Mouse (Mus musculus) cerebellum, postnatal 14 days (tissue): ENCODE data around the gene Stil.

ENCODE experiments used
- DNase-seq, 2 experiments: peaks; one replicate each; pipeline ENCODE4 v3.0.0; 2021; ENCODE audit warnings: mixed read lengths in 2 of 2

Gene Stil

DNA sequence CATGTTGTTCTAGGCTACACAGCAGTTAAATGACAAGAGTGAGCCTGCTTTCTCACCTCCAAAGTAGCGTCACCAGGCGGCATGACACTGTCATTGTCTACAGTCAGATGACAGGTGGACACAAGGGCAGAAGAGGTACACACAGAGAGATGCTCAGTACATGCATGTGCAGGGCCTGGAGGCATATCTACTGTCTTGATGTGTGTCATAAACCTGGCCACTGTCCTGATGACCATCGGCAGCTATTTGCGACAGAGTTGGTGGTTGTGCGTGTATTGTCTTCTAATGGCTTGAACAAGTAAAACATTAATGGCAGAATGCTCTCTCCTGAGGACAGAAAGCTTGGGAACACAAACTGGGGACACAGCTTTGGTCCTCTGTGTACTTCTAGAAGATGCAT is 51.3 kb downstream of the Stil start:
- DNase-seq: no peak

DNA sequence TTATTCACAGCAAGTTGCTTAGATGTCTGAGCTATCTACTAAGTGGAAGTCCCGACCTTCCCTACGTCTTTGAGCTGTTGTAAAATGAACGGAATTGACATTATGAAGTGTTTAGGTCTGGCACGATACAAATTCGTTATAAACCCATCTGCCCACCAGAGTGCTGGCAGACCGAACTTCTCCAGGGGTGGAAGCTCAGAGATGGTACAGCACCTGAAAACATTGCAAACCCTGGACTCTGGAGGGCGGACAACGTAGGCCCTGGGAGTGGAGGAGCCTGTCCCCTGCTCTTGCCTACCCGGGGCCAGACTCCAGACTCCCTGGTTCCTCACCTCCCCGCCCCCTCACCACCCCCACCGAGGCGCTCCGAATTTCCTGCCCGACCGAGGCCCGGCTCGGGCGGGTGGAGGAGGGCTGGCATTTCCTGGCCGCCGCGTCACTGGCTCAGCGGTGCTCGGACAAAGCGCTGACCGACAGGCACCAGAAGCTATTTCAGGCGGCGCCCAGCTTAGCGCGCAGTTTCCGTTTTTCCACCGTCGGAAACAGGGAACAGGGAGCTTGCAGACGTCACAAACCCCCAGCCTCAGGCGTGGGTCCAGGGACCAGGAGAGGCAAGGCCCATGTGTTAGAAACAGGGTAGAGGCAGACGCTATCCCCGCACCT is 52.5 kb downstream of the Stil start:
- DNase-seq: peak; percentile 23 to 26

DNA sequence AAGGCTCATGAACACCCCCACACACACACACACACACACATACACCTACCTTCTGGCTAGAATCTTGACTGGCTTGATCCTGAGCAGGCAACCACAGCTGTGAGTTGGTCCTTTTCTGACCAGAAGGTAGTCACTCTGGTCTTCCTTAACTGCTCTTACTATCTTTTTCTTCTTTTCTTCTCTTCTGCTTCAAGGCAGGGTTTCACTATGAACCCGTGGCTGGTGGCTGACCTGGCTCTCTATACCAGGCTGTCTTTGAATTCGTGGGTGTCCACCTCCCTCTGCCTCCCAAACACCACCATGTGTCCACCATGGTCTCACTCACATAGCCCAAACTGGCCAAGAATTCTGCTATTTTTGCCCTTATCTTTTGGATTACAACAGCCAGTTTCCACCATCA is 55.1 kb downstream of the Stil start:
- DNase-seq: no peak

DNA sequence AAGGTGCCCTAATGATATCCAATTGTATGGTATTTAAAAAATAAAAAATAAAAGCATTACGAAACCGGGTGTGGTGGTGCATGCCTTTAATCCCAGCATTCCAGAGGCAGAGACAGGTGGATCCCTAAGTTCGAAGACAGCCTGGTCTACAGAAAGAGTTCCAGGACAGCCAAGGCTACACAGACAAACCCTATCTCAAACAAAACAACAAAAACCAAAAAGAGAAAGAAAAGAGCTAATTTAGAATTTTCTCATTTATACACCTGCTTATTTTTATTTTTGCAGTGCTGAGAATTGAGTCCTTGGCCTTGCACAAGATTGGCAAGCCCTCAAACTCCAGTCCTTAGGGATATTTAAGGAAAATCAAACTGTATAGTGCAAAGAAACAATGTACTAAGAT is 55.7 kb downstream of the Stil start:
- DNase-seq: no peak

DNA sequence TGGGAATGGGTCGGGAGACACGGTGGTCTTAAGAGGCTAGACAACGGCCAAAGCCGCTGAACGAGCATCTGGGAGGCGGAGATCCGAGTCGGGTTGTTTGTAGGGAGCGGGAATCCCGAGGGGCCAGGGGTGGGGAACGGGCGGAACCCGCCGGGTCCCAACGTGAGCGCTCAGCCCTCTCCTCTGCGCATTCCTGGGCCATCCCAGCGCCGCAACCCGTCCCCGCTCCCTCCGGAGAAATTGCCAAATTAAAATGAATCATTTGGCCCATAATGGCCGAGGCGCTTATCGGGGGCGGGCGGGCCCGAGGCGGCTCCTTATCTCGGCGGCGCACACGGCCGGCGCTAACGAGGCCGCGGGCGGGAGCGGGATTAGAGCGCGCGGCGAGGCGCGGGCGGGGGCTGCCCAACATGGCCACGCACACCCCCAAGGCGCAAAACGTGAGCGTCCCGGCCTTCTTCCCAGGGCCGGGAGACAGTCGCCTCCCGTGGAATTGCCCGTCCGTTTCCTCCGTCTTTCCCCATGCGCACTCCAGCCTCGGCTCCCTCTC is 56.5 kb downstream of the Stil start, which contains the start of gene Tal1:
Tal1 (plus strand) TSS at position 56 of the 550 bp plus-strand sequence.
- peak; percentile 25 to 30 for DNase-seq

DNA sequence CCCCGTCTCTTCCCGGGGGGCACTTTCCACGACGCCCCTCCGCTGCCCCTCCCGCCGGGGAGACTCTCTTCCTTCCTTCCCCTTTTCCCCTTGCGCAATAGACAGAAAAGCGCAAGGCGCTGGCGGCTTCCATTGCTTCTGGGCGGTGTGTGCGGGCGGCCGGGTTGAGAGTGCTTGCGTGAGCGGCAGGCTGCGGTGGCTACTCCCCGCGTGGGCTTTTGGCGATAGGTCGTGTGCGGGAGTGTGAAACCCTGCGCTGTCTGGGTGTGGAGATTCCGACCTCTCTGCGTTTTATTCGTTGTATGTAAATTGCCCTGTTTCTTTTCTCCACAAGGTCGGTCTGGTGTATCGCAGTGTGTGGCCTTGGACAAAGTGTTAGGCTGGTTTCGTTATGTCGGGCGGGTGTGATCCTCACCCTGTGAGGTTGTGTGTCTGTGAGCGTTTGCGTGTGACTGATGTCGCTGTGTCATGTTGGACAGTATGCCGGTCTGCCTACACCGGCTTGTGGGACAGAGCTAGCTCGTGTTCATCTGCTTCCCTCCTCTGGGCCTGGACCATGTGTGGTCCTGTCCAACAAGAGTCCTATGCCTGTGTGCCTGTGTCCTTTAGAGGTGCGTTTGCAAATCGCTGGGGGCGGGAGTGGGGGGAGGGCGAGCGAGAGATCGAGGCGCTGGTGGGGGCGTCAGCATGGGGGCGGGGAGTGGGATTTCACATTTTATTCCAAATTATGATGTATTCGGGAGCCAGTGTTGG is 57.1 kb downstream of the Stil start:
- peak; percentile 40 to 62 for DNase-seq

DNA sequence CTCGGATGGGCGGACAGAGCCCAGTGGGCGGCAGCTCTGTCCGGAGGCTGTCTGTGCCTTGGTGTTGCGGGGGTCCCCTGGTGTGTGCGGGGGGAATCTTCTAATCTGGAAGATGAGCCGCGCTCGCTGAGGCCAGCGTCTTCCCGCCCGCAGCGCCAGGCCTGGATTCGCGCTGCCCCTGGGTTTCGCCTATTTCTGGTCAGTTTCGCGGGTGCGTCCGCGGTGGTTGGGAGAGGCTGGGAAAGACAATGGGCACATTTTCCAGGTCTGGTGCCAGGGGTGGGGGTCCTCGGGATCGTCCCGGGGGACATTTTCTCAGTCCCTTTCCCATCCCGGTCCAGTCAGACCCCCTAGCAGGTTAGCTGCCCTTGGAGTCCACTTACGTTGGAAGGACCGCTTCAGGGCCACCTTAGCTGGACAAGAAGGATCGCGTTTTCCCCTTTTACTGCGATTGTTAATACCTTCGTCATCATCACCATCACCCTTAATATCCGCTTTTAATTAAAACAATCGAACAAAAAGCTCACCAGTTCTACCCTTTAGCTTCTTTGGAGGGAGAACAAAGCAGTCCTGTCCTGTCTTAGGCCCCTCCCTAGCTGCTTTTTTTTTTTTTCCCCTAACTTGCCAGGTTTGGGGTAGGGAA is 57.8 kb downstream of the Stil start:
- peak; percentile 30 to 33 for DNase-seq

DNA sequence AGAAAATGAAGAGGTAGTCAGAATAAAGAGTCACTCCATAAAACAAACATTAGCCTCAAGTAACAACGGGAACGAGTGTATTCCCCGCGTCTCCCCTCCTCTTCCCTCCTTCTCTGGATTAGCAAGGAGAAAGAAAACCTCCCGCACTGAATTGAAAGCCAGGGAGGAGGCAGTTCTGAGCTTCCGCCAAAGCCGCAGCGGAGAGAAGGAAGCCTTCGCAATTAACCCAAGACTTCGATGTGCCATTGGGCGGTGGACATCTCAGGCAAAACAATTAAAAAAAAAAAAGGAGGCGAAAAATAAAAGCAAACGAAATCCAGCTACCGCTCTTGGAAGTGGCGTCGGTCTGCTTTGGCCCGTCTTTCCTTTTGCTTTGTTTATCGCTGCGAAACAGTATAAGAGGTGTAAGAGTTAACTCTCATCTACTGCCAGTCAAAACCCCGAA is 58.4 kb downstream of the Stil start:
- peak; percentile 35 to 48 for DNase-seq

DNA sequence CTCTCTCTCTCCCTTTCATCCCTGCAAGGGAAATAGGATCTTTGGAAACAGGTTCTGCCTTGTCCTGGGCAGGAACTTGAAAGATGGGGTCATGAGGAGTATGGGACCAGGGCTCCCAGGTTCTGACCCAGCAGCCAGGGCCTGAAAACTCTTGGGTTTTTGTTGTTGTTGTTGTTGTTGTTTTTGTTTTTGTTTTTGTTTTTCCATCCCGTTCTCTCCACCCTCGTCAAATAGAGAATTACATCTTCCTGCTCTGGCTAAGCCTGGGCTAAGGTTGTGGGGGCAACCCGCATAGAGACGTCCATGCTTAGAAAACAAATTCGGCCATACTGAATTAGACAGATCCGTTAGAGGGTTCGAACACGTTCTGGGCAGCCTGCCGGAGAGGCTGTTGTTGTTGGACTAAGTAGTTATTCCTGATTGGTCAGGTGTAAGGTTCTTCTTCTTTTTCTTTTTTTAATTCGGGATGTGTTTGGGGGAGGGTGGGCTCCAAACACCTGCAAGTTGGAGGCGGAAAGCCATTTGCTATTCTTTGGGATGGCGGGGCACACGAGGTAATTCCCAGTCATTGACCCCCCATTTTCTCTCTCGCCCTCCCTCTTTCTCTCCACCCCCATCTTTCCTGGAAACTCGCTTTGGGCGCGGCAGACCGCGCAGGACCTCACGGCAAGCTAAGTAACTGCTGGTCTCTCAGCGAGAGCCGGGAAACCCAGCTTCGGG is 59.1 kb downstream of the Stil start:
- DNase-seq: peak in 1 of 2 experiments; percentile 19

DNA sequence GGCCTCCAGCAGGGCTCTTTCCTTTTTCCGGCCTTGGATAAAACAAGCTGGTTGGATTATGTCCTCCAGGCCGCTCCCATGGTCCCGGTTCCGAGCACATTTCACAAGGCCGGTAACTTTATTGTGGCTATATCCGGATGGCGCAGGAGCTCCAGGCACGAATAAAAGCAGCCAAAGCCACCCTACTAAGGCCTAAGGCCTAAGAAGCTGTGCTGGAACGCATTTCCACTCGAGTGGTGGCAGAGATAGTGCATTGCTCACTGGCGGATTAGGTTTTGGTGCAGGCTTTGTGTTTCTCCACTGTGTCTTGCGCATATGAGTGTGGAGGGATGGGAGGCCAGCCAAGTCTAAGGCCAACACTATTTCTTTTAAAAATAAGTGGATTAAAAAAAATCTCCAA is 59.9 kb downstream of the Stil start:
- DNase-seq: no peak

DNA sequence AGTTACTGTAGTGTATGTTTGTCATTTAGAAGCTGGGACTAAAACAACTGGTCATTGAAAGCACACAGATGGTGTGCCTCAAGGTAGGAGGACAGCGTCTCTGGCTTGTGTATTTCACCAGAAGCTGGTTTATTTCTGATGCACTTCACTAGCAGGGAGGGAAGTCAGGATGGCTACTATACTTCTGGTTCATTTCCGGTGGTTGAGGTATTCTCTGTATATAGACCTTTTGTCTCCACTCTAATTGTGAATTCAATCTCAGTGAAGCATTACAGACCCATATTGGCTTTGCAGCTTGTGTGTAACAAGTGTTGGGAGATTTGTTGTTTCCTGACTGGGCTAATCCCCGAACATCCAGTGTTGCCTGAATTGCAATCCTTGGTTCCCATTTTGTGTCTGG is 60.8 kb downstream of the Stil start:
- DNase-seq: no peak

DNA sequence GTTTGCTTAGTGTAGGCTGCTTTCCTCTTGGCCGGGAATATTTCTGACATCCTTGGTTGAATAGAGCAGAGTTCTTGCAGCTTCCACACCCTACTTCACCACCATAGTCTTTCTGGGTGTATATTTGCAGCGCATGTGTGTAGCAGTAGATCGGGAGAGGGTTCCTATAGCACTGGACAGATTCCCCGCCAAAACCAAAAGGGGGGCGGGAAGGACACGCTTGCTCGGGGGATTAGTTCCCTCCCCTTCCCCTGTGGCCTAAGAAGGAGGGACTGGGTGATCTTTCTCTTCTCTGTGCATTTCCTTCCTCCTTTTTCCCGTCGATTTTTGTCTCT is 62.5 kb downstream of the Stil start:
- DNase-seq: no peak

DNA sequence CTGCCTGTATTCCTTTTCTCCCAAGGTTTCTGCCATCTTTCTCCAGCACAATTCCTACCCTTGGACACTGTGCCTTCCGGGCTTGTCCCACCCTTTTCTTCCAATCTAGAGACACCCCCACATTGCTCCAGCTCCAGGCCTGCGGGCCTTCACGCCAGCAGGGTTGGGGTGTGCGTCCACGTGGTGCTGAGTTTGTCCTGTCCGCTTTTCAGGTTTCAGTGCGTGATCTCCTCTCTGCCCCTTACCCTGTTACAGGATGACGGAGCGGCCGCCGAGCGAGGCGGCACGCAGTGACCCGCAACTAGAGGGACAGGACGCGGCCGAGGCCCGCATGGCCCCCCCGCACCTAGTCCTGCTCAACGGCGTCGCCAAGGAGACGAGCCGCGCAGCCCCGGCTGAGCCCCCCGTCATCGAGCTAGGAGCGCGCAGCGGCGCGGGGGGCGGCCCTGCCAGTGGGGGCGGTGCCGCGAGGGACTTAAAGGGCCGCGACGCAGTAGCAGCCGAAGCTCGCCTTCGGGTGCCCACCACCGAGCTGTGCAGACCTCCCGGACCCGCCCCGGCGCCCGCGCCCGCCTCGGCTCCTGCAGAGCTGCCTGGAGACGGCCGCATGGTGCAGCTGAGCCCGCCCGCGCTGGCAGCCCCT is 63.0 kb downstream of the Stil start:
- peak in 1 of 2 experiments; percentile 30 for DNase-seq

DNA sequence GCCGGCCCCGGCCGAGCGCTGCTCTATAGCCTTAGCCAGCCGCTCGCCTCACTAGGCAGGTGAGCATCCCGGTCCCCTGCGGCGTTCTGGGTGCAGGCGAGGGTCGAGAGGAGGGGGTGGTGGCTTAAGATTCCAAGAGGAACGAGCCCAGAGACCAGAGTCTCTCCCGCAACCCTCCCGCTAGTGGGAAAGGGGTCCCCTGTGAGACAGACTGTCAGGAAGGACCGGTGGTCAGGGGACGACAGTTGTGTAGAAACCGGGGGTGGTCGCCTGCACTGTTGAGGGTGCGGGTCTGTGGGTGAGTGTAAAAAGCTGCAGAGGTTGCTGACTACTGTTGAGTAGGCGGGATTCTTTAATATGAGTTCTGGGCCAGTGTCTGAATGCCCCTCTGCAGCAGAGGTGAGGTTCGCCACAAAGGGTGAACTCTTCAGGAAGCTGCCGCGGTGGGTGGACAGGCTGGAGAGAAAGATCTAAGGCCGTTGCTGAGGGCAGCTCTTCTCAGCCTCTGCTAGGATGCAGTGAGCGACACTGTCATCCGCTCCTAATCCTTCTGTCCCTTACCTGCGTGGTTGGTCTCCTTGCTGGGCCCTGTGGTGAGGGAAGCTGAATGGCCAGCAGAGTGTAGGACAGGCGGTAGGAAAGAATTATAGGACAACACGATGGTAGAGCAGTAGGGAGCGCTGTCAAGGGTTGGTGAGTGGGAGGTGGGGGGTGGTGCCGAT is 63.7 kb downstream of the Stil start:
- DNase-seq: no peak

DNA sequence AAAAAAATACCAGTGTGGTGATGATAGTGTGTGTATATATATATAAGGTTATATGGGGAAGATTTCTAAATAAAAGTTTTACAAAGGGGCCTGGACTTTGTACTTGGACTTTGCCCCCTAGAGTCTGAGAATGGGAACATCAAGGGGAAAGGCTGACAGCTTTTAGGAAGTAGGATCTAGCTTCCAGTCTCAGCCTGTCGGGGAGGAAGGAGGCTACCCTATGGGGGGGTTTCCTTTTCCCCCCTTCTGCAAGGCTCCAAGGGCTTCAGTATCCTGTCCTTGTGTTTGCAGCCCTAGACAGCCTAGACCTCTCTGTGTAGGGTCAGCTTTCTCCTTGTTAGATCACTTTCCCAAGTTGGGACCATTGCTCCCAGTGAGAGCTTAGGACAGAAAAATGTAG is 71.7 kb downstream of the Stil start:
- no peak for DNase-seq

DNA sequence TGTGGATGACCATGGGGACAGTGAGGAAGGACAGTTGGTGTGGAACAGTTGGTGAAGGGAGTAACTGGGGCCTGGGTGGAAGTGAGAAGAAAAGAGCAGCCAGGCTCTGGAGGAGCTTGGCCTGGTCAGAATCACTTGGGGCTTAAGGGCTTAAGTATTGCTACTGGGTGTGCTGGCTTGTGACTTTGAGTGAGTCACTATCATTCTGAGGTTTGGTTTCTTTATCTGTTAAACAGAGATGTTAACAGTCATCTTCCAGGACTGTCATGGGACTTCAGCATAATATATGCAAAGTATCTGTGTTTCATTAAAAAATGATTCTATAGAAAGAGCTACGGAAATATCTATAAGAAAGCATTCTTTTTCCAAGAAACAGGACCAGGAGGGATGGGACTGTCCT is 74.8 kb downstream of the Stil start:
- no peak for DNase-seq

DNA sequence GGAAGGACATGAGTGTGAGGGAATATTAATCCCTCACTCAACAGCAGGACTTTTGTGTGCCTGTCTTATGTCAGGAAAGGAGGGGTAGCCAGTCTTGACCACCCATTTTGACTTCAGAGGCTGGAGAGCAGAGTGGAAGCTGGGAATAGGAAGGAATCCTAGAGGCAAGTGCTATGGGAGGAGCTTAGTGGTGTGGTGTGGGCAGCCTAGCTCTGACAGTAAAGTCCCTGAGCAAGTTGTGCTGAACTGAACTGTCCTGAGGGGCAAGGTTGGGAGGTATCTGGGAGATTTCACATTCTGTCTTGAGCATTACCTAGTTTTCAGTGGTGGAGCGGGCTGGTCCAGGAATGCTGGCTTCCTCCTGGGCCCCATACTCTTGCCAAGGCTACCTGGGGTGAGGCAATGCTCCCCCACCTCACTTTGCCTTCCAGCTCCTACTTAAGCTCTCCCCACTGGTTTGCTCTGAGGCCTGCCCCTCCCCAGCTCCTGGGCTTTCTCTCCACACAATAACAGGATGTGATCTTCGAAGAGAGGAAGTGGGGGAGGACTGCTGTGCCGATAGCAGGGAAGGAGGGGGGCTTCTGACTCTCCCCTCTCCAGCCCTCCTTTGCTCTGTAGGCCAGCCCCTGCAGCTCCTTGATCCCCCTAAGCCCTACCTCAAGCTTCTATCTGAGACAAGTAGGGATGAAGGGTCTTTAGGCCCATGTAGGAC is 75.4 kb downstream of the Stil start:
- no peak for DNase-seq

DNA sequence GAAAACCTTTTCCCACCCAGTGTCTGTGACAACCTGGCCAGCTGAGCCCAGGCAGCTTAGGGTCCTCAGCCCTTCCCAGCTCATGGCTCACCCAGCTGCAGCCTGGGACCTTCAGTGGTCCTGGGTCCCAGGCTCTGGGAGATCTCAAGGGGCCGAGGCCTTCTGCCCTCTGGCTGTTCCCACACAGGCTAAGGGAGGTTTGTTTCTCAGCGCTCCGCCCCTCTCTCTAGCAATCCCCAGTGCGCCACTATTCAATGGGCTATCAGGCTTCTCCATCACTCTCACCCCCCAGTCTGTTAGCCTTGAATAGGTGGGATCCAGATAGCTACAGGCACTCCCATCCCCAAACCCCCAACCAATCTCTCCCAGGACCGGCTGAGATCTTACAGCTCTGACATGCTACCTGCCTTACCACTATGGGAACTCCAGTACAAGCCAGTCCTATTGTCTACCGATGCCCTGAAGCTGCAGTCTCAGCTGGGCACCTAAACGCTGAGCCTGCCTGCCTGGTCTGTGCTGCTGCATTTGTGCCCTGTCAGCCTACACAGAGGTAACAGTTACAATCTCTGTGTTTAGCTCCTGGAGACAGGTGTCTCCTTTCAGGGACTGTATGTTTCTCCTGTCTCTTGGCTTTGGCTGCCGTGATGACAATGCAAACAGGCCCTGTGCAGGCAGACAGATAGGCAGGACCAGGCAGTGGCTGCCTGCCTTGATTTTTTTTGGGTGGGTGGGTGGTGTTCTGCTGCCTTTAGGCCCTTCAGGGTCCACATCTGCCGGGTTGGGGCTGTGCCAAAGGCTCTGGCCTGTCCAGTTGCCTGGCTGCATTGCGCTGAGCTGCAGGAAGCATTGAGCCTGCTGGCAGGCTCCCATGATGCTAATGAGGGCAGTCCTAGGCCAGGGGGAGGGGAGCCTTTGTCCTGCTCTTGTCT is 79.2 kb downstream of the Stil start:
- DNase-seq: peak; percentile 38 to 59

DNA sequence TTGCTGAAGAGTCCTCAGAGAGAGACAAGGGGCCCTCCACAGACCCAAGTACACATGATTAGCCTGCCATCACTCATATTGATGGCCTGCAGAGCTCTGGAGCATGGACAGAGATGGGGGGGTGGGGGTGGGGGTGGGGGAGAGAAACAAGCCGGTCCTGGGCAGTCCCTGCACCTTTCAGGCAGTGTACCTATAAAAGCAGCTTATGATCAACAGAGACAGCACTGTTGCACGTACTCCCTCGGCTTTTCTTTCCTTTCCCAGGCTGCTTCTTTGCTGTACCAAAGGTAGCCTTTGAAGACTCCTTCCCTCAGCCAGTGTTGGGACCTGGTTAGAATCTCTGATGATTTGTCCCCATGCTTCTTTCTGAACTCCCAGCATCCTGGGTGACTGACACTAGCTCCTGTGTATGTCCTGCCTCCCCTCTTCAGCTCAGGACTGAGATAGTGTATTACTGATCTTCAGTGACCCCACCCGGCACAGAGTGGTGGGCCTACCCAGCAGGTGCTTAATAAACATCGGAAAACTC is 79.9 kb downstream of the Stil start:
- DNase-seq: no peak

DNA sequence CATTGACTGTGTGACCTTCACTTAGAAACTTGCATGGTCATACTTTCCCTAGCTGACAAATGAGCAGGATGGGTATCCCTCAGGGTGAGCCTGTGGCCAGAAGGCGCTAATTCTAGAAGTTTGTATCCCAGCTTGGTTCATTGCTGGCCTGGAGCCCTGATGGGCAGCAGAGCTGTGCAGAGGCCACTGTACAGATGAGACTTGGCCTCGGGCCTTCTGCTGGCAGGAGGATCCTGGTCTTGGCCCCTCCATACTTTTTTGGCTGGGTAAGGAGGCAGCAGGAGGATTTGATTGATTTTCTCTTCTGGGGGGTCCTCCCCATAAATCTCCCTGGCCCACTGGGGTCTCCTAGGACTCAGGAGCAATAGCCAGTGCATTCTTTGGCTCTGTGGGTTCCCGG is 83.1 kb downstream of the Stil start:
- DNase-seq: no peak
